Mouse (Mus musculus): Measurements from ENCODE around the gene Gnat3.
"Not testable (repeated sequence)": the region's sequence is repeated elsewhere in the genome, so short reads cannot be mapped to it uniquely, and the experiment has no call there.

Gnat3 gene

GRCm38 (mm10) chr5:17962249-17962648 is at the start of gene Gnat3:
TSS of gene Gnat3 (plus strand) at chr5:17962549.
- DNase-seq = no peak

GRCm38 (mm10) chr5:17918966-17919365 is 43.4 kb upstream of the Gnat3 start:
- no peak for DNase-seq

- DNase-seq = no peak
Observed at GRCm38 (mm10) chr5:17923648-17924047, 38.7 kb upstream of the Gnat3 start.

GRCm38 (mm10) chr5:17924085-17924518 is 38.2 kb upstream of the Gnat3 start:
- no peak for DNase-seq

- no peak for DNase-seq
Observed at GRCm38 (mm10) chr5:17928471-17928870, 33.9 kb upstream of the Gnat3 start.

GRCm38 (mm10) chr5:17929006-17929567 is 33.3 kb upstream of the Gnat3 start:
- DNase-seq = no peak

- DNase-seq = not testable (repeated sequence)
Observed at GRCm38 (mm10) chr5:17931588-17931987, 30.8 kb upstream of the Gnat3 start.

GRCm38 (mm10) chr5:17934501-17934900 is 27.8 kb upstream of the Gnat3 start:
- DNase-seq = no peak

- DNase-seq = no peak
Observed at GRCm38 (mm10) chr5:17938170-17938939, 24.0 kb upstream of the Gnat3 start.

GRCm38 (mm10) chr5:17956468-17956867 is 5.9 kb upstream of the Gnat3 start:
- DNase-seq = no peak

GRCm38 (mm10) chr5:17969704-17970390 is 7.5 kb downstream of the Gnat3 start:
- DNase-seq = no peak

- no peak for DNase-seq
Observed at GRCm38 (mm10) chr5:17970391-17970730, 8.0 kb downstream of the Gnat3 start.

GRCm38 (mm10) chr5:17980501-17981121 is 18.3 kb downstream of the Gnat3 start:
- DNase-seq = no peak

- DNase-seq = no peak
Observed at GRCm38 (mm10) chr5:17982770-17983169, 20.4 kb downstream of the Gnat3 start.

- no peak for DNase-seq
Observed at GRCm38 (mm10) chr5:17984522-17984921, 22.2 kb downstream of the Gnat3 start.

GRCm38 (mm10) chr5:17986611-17987010 is 24.3 kb downstream of the Gnat3 start:
- DNase-seq = no peak

GRCm38 (mm10) chr5:17990618-17991017 is 28.3 kb downstream of the Gnat3 start:
- no peak for DNase-seq

- no peak for DNase-seq
Observed at GRCm38 (mm10) chr5:17999570-17999969, 37.2 kb downstream of the Gnat3 start.

GRCm38 (mm10) chr5:18000185-18000584 is 37.8 kb downstream of the Gnat3 start:
- DNase-seq = no peak

GRCm38 (mm10) chr5:18001646-18002045 is 39.3 kb downstream of the Gnat3 start:
- DNase-seq = no peak

- DNase-seq = no peak
Observed at GRCm38 (mm10) chr5:18003675-18004074, 41.3 kb downstream of the Gnat3 start.

GRCm38 (mm10) chr5:18004824-18005611 is 42.7 kb downstream of the Gnat3 start:
- no peak for DNase-seq

GRCm38 (mm10) chr5:18006157-18006556 is 43.8 kb downstream of the Gnat3 start:
- DNase-seq = no peak
